Mouse (Mus musculus) MEL (cell line): Measurements from ENCODE around the gene Zfr. TPM values are rescaled to one million over a fixed set of nuclear protein-coding genes. Genes with fewer than 3 reads are reported as not detected.

Experiments
- DNase-seq: peaks from one replicate; pipeline ENCODE4 v3.0.0; 2011; ENCODE audit warnings: low read depth, low spot score
- H3K27ac ChIP-seq: 2 replicates; pipeline ENCODE4 v1.5.1; 2012; ENCODE audit warnings: low read depth, mild to moderate bottlenecking, control low read depth, low read length, moderate library complexity; ENCODE audit not compliant: control insufficient read depth
- H3K27me3 ChIP-seq, 2 experiments: fragments of 150-350 bp in 1 of 2; sonication (generic) in 1 of 2; 2 replicates each; pipeline ENCODE4 v1.6.1; 2012; ENCODE audit warnings: low read length in 2 of 2, mild to moderate bottlenecking in 2 of 2, improper control_type of control experiment in 1 of 2, moderate library complexity in 1 of 2; ENCODE audit not compliant: insufficient read depth in 2 of 2, control insufficient read depth in 1 of 2
- H3K36me3 ChIP-seq, 2 experiments: 2 replicates each; pipeline ENCODE4 v1.6.1; 2012 to 2014; ENCODE audit warnings: low read length in 2 of 2, improper control_type of control experiment in 1 of 2, inconsistent platforms in 1 of 2, mild to moderate bottlenecking in 1 of 2; ENCODE audit not compliant: insufficient read depth in 2 of 2, control insufficient read depth in 1 of 2
- H3K4me1 ChIP-seq, 2 experiments: fragments of 150-350 bp in 1 of 2; sonication (generic) in 1 of 2; 2 replicates each; pipeline ENCODE4 v1.6.1; 2012; ENCODE audit warnings: low read length in 2 of 2, improper control_type of control experiment in 1 of 2, mild to moderate bottlenecking in 1 of 2; ENCODE audit not compliant: insufficient read depth in 2 of 2, control insufficient read depth in 1 of 2
- H3K4me3 ChIP-seq, 2 experiments: fragments of 150-350 bp in 1 of 2; sonication (generic) in 1 of 2; 2 replicates each; pipeline ENCODE4 v1.5.1; 2012; ENCODE audit warnings: low read depth in 2 of 2, low read length in 2 of 2, mild to moderate bottlenecking in 2 of 2, moderate library complexity in 2 of 2, control low read depth in 1 of 2, improper control_type of control experiment in 1 of 2; ENCODE audit not compliant: control insufficient read depth in 1 of 2, insufficient read depth in 1 of 2
- H3K79me2 ChIP-seq: 2 replicates; pipeline ENCODE4 v1.6.1; 2012; ENCODE audit warnings: mild to moderate bottlenecking, low read length, moderate library complexity; ENCODE audit not compliant: control insufficient read depth, poor library complexity, insufficient read depth
- H3K9ac ChIP-seq: 2 replicates; pipeline ENCODE4 v1.6.1; 2012; ENCODE audit warnings: low read depth, mild to moderate bottlenecking, control low read depth, low read length, moderate library complexity; ENCODE audit not compliant: control insufficient read depth, poor library complexity, severe bottlenecking
- H3K9me3 ChIP-seq: fragments of 150-350 bp; sonication (generic); replicated peaks from 2 replicates; pipeline ENCODE4 v1.6.1; 2012; ENCODE audit warnings: mild to moderate bottlenecking, low read length, improper control_type of control experiment, moderate library complexity; ENCODE audit not compliant: insufficient read depth
- BHLHE40 ChIP-seq: IDR thresholded peaks from 2 replicates; pipeline ENCODE4 v1.6.1; 2012; ENCODE audit warnings: low read depth, mild to moderate bottlenecking, inconsistent platforms, low read length, improper control_type of control experiment, borderline replicate concordance
- CHD1 ChIP-seq: IDR thresholded peaks from 2 replicates; pipeline ENCODE4 v1.6.1; 2012; ENCODE audit warnings: low read depth, mild to moderate bottlenecking, inconsistent platforms, low read length, improper control_type of control experiment
- CHD2 ChIP-seq: IDR thresholded peaks from 2 replicates; pipeline ENCODE4 v1.6.1; 2011; ENCODE audit warnings: low read length, improper control_type of control experiment
- CTCF ChIP-seq, 3 experiments: IDR thresholded peaks in 2 of 3; conservative IDR thresholded peaks in 1 of 3; 2 replicates each; pipeline ENCODE4 v1.5.1; 2011 to 2012; ENCODE audit warnings: low read length in 3 of 3, low read depth in 2 of 3, mild to moderate bottlenecking in 2 of 3, improper control_type of control experiment in 1 of 3, inconsistent platforms in 1 of 3, mixed read lengths in 1 of 3, moderate library complexity in 1 of 3; ENCODE audit not compliant: control insufficient read depth in 1 of 3, insufficient read depth in 1 of 3, poor library complexity in 1 of 3, severe bottlenecking in 1 of 3
- EP300 ChIP-seq, 2 experiments: IDR thresholded peaks; 2 replicates each; pipeline ENCODE4 v1.6.1; 2011; ENCODE audit warnings: improper control_type of control experiment in 2 of 2, low read length in 2 of 2, low read depth in 1 of 2, mild to moderate bottlenecking in 1 of 2
- ETS1 ChIP-seq: IDR thresholded peaks from 2 replicates; pipeline ENCODE4 v1.6.1; 2012; ENCODE audit warnings: low read depth, mild to moderate bottlenecking, inconsistent platforms, low read length, improper control_type of control experiment, moderate library complexity
- GABPA ChIP-seq: IDR thresholded peaks from 2 replicates; pipeline ENCODE4 v1.6.1; 2012; ENCODE audit warnings: low read depth, mild to moderate bottlenecking, inconsistent platforms, low read length, improper control_type of control experiment, moderate library complexity
- KAT2A ChIP-seq: conservative IDR thresholded peaks from 2 replicates; pipeline ENCODE4 v1.6.1; 2012; ENCODE audit warnings: low read depth, low read length, improper control_type of control experiment, inconsistent platforms
- MAFK ChIP-seq: IDR thresholded peaks from 2 replicates; pipeline ENCODE4 v1.6.1; 2011; ENCODE audit warnings: low read depth, mild to moderate bottlenecking, low read length, improper control_type of control experiment, borderline replicate concordance
- MAX ChIP-seq: IDR thresholded peaks from 2 replicates; pipeline ENCODE4 v1.6.1; 2011; ENCODE audit warnings: low read length, improper control_type of control experiment
- MEF2A ChIP-seq: IDR thresholded peaks from 2 replicates; pipeline ENCODE4 v1.6.1; 2014; ENCODE audit warnings: low read depth, mild to moderate bottlenecking, inconsistent platforms, low read length, improper control_type of control experiment; ENCODE audit not compliant: poor library complexity, insufficient replicate concordance, severe bottlenecking; ENCODE audit errors: extremely low read depth
- MYB ChIP-seq: IDR thresholded peaks from 2 replicates; pipeline ENCODE4 v1.6.1; 2011; ENCODE audit warnings: mild to moderate bottlenecking, low read depth, low read length, improper control_type of control experiment
- RAD21 ChIP-seq: IDR thresholded peaks from 2 replicates; pipeline ENCODE4 v1.6.1; 2011; ENCODE audit warnings: mild to moderate bottlenecking, low read depth, low read length, improper control_type of control experiment
- RCOR1 ChIP-seq: IDR thresholded peaks from 2 replicates; pipeline ENCODE4 v1.6.1; 2012; ENCODE audit warnings: low read depth, mild to moderate bottlenecking, inconsistent platforms, low read length, improper control_type of control experiment
- SIN3A ChIP-seq: IDR thresholded peaks from 2 replicates; pipeline ENCODE4 v1.6.1; 2012; ENCODE audit warnings: low read length, improper control_type of control experiment, inconsistent platforms
- TCF12 ChIP-seq: IDR thresholded peaks from 2 replicates; pipeline ENCODE4 v1.6.1; 2014; ENCODE audit warnings: low read depth, mild to moderate bottlenecking, inconsistent platforms, low read length, improper control_type of control experiment, moderate library complexity
- UBTF ChIP-seq: IDR thresholded peaks from 2 replicates; pipeline ENCODE4 v1.6.1; 2012; ENCODE audit warnings: low read depth, mild to moderate bottlenecking, inconsistent platforms, low read length, improper control_type of control experiment, moderate library complexity, borderline replicate concordance; ENCODE audit not compliant: insufficient read depth
- USF1 ChIP-seq: IDR thresholded peaks from 2 replicates; pipeline ENCODE4 v1.6.1; 2014; ENCODE audit warnings: low read depth, mild to moderate bottlenecking, inconsistent platforms, low read length, improper control_type of control experiment, moderate library complexity
- USF2 ChIP-seq, 2 experiments: IDR thresholded peaks; 2 replicates each; pipeline ENCODE4 v1.6.1; 2011 to 2012; ENCODE audit warnings: improper control_type of control experiment in 2 of 2, low read length in 2 of 2, borderline replicate concordance in 1 of 2, inconsistent platforms in 1 of 2, low read depth in 1 of 2, mild to moderate bottlenecking in 1 of 2; ENCODE audit not compliant: insufficient read depth in 1 of 2
- ZMIZ1 ChIP-seq: IDR thresholded peaks from 2 replicates; pipeline ENCODE4 v1.6.1; 2012; ENCODE audit warnings: low read depth, mild to moderate bottlenecking, inconsistent platforms, low read length, improper control_type of control experiment, moderate library complexity
- ZNF384 ChIP-seq: IDR thresholded peaks from 2 replicates; pipeline ENCODE4 v1.6.1; 2012; ENCODE audit warnings: low read depth, mild to moderate bottlenecking, inconsistent platforms, low read length, improper control_type of control experiment
- polyA plus RNA-seq, 2 experiments: library from polyadenylated mRNA; stranded (reverse) in 1 of 2; unstranded in 1 of 2; fragments of >175 nt in 1 of 2; fragments of >200 nt in 1 of 2; gene quantifications; 2 replicates each; pipeline versions ENCODE4 v1.2.1 to v1.2.4; 2012; ENCODE audit warnings: low replicate concordance in 2 of 2, low read depth in 1 of 2; ENCODE audit not compliant: insufficient read length in 2 of 2, insufficient read depth in 1 of 2, missing spikeins in 1 of 2
- total RNA-seq: library from RNA; depleted of rRNA; stranded (reverse); fragments of 300-350 nt; gene quantifications from 2 replicates; pipeline ENCODE4 v1.2.3, GENCODE M21; 2012

The Zfr gene
- total and polyA plus RNA-seq, 3 experiments: 54.4 to 199 (median 108) TPM

DNA sequence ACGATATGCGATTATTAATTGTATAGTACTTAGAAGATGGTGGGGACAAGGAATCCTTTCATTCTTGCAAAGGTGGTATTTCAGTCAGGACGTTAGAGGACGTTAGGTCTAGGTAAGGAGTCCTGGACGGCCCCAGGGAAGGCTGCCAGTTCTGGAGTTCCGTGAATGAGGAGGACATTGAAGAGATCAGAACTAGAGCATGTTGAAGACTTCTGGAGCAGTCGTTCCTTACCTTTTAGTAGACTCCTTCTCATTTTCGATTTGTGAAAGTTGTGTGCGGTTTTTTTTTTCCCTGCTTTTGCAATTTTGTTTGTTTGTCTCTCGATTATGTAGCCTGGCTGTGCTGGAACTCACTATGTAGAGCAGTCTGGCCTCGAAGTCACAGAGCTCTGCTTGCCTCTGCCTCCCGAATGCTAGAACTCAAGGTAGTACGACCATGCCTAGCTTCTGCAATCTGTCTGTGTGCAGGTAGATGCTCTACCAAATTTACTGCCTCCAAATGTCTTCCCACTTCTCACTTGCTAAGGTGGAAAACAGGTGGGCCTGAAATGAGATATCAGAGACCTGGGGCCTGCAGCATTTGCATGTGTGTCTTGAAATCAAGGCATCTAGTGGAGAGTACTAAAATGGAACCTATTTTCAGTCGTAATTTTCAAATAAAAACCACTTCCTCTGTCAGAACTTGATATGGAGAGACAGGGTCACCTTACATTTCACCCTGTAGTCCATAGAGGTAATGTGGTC, 88.4 kb downstream of the Zfr start (continued):
- TF ChIP-seq MEF2A (no peak), USF1 (no peak), ZNF384 (peak; percentile 27; the same call in 1 of the 2 replicates)

DNA sequence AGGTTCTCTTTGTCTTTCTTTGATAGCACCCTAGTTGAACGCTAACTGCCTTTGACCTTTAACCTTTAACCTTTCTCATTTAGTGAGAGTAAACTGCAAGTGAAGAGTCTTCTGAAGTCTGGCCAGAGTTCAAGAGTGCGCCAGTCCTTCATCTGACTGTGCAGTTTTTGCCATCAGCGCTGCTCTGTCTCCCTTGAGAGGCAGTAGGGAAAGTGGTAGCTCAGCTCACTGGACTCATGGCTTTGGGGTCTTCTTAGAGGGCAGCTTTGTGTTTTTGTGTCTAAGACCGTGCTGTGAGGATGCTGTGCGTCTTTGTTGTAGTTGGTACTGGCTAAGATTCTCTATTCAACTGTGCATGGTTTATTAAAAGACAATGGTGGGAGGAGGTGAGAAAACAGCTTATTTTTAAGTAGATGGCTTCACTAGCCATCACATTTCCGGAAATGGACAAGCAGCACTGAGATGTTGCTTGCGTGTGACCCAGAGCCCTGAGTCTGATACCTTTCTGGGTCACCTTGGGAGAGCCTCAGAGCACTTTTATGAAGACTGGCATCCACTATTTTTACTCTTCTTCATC, 89.1 kb downstream of the Zfr start:
- H3K79me2 ChIP-seq: peaks cover 60% of the 10 kb centered on the region
- H3K9me3 ChIP-seq: no peaks in the 10 kb centered on the region
- no peak overlapping the region for H3K27ac ChIP-seq
- no peaks in the 10 kb centered on the region for H3K27me3 ChIP-seq
- H3K4me1 ChIP-seq: peaks cover 10 to 22% of the 10 kb centered on the region in 2 experiments; a peak in 3 of 4 replicates
- H3K9ac ChIP-seq: no peak overlapping the region
- peak overlapping the region in 1 of 2 experiments; percentile 100; a peak in 1 of 4 replicates for H3K4me3 ChIP-seq
- 0 out of 4 replicates have a peak, but pooled peaks of 1 of the 2 experiments have one; percentile 0 for TF ChIP-seq EP300 (IDR thresholded peaks at IDR 0.05; ENCODE audit: low read depth in 1 of 2, low read length in 2 of 2)
- TF ChIP-seq MYB: no peak
- TF ChIP-seq MAX: no peak
- TF ChIP-seq USF2 (IDR thresholded peaks at IDR 0.05; ENCODE audit: borderline replicate concordance in 1 of 2, insufficient read depth in 1 of 2, low read depth in 1 of 2, low read length in 2 of 2): no peak
- TF ChIP-seq ZNF384: no peak
- no peak for TF ChIP-seq RAD21
- no peak for TF ChIP-seq BHLHE40
- no peak for TF ChIP-seq ZMIZ1
- no peak for TF ChIP-seq TCF12
- 0 out of 2 replicates have a peak, but pooled peaks have one; percentile 10 for TF ChIP-seq CHD2
- TF ChIP-seq UBTF: no peak
- TF ChIP-seq RCOR1: no peak
- TF ChIP-seq GABPA: no peak
- TF ChIP-seq ETS1: no peak
- 0 out of 2 replicates have a peak, but pooled peaks have one; percentile 20 for TF ChIP-seq CHD1
- TF ChIP-seq CTCF (IDR thresholded peaks at IDR 0.05 in 2 of 3, conservative IDR thresholded peaks at IDR 0.05 in 1 of 3; ENCODE audit: control insufficient read depth in 1 of 3, insufficient read depth in 1 of 3, low read depth in 2 of 3, low read length in 3 of 3, poor library complexity in 1 of 3, severe bottlenecking in 1 of 3): no peak
- TF ChIP-seq SIN3A: no peak
- no peak for TF ChIP-seq KAT2A
- no peak for TF ChIP-seq MAFK
- peaks cover 0 to 21% of the 10 kb centered on the region in 2 experiments; a peak in 3 of 4 replicates for H3K36me3 ChIP-seq
- no peak for DNase-seq
